22 mouse cellular contexts compared by ENCODE assay signal in the genomic region with DNA sequence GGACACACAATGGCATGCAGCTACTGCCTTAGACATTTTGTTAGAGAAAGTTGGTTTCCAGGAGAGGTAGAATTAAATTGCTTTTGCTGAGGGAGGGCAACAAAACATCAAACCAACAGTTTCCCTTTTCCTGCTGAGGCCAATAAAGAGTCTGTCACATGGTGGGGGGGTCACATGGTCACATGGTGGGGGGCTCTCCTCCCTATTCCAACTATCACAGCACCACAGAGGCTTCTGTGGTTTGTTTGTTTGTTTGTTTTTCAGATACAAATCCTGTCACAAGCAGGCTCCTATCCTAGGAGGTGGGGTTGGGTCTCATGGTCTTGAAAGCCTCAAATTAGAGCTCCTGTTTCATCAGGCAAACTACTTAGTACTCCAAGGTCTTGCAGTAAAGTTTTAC. TPM values are rescaled to one million over a fixed set of nuclear protein-coding genes. Genes with fewer than 3 reads are reported as not detected.
"Had no signal": no experiment of that assay in that cellular context is flagged by ENCODE, and none has a peak within 500 bp of the region (broad histone marks: within the 10 kb centered on the region; RNA-seq: fewer than 3 reads in every experiment).

No protein-coding gene starts in this region.

- H3K9me3 ChIP-seq: kidney, embryonic 15.5 days; limb, embryonic 12.5 days; limb, embryonic 15.5 days; megakaryocyte, embryonic 14.5 days; midbrain, embryonic 10.5 days; midbrain, embryonic 13.5 days had no signal

- ATAC-seq: inflammation-experienced regulatory T-cells, adult 6 months; midbrain, embryonic 13.5 days; midbrain, embryonic 16.5 days had no signal

- H3K27ac ChIP-seq: kidney, embryonic 15.5 days; limb, embryonic 12.5 days; limb, embryonic 15.5 days; midbrain, embryonic 10.5 days; midbrain, embryonic 13.5 days; stomach, postnatal 0 days had no signal

- H3K4me2 ChIP-seq: kidney, embryonic 15.5 days; limb, embryonic 12.5 days; limb, embryonic 15.5 days; midbrain, embryonic 13.5 days had no signal

- H3K4me1 ChIP-seq: midbrain, embryonic 10.5 days had no signal

- H3K4me3 ChIP-seq: kidney, embryonic 15.5 days; limb, embryonic 12.5 days; limb, embryonic 15.5 days; megakaryocyte, embryonic 14.5 days; midbrain, embryonic 10.5 days; midbrain, embryonic 13.5 days had no signal

- DNase-seq: kidney, adult 11 months; kidney, adult 8-10 months; kidney, postnatal 10 days; kidney, postnatal 36 days; left cerebral cortex, postnatal 4 days; lung, adult 2 months; thymus, adult 2 months; thymus, postnatal 14 days; thymus, postnatal 4 days had no signal

- H3K27me3 ChIP-seq: kidney, embryonic 15.5 days; limb, embryonic 12.5 days; limb, embryonic 15.5 days; megakaryocyte, embryonic 14.5 days; midbrain, embryonic 13.5 days had no signal

- H3K9ac ChIP-seq: kidney, embryonic 15.5 days; limb, embryonic 12.5 days; limb, embryonic 15.5 days; midbrain, embryonic 13.5 days had no signal

RNA-seq across cellular contexts. Expression of a gene that starts 56.8 kb away (rescaled TPM):
- total RNA-seq: layer of hippocampus, adult 18-20 months; layer of hippocampus, postnatal 14 days; left cerebral cortex, postnatal 4 days had no signal
- polyA plus RNA-seq: limb, embryonic 12.5 days; midbrain, embryonic 10.5 days; midbrain, embryonic 16.5 days; neural tube, embryonic 11.5 days; neural tube, embryonic 14.5 days had no signal
